Mouse (Mus musculus) limb, embryonic 14.5 days (tissue): ENCODE measurements around the gene A930018P22Rik. TPM values are rescaled to one million over a fixed set of nuclear protein-coding genes. Genes with fewer than 3 reads are reported as not detected.

ENCODE experiments used
- ATAC-seq: fragments of 200-750 bp; cut with Nextera tagmentation; 2 replicates; pipeline ENCODE4 v1.8.0; 2017; ENCODE audit warnings: low read depth, moderate number of reproducible peaks, moderate TSS enrichment; ENCODE audit not compliant: low FRiP score
- DNase-seq: peaks from one replicate; pipeline ENCODE4 v3.0.0-alpha.2; 2015; ENCODE audit warnings: low spot score
- H3K27ac ChIP-seq: fragments of 300-500 bp; sonication (generic); replicated peaks from 2 replicates; pipeline ENCODE4 v1.5.1; 2014; ENCODE audit warnings: low read depth, mild to moderate bottlenecking, low read length, moderate library complexity, mixed read lengths
- H3K27me3 ChIP-seq: fragments of 300-500 bp; sonication (generic); 2 replicates; pipeline ENCODE4 v1.6.1; 2014; ENCODE audit warnings: low read length, mixed read lengths; ENCODE audit not compliant: control insufficient read depth, insufficient read depth
- H3K36me3 ChIP-seq: fragments of 300-500 bp; sonication (generic); 2 replicates; pipeline ENCODE4 v1.6.1; 2014; ENCODE audit warnings: mild to moderate bottlenecking, low read length, moderate library complexity, mixed read lengths; ENCODE audit not compliant: control insufficient read depth, insufficient read depth
- H3K4me1 ChIP-seq: fragments of 300-500 bp; sonication (generic); 2 replicates; pipeline ENCODE4 v1.6.1; 2014; ENCODE audit warnings: antibody characterized with exemption, low read length, mixed read lengths; ENCODE audit not compliant: control insufficient read depth, insufficient read depth
- H3K4me2 ChIP-seq: fragments of 300-500 bp; sonication (generic); replicated peaks from 2 replicates; pipeline ENCODE4 v1.6.1; 2014; ENCODE audit warnings: low read depth, mild to moderate bottlenecking, low read length, moderate library complexity; ENCODE audit not compliant: severe bottlenecking
- H3K4me3 ChIP-seq: fragments of 300-500 bp; sonication (generic); replicated peaks from 2 replicates; pipeline ENCODE4 v1.5.1; 2014; ENCODE audit warnings: low read length
- H3K9ac ChIP-seq: fragments of 300-500 bp; sonication (generic); 2 replicates; pipeline ENCODE4 v1.6.1; 2014; ENCODE audit warnings: mild to moderate bottlenecking, low read depth, low read length, moderate library complexity; ENCODE audit not compliant: severe bottlenecking
- H3K9me3 ChIP-seq: fragments of 300-500 bp; sonication (generic); 2 replicates; pipeline ENCODE4 v1.6.1; 2016; ENCODE audit warnings: low read length; ENCODE audit not compliant: control insufficient read depth
- POLR2A ChIP-seq: fragments of 200-500 bp; IDR thresholded peaks from 2 replicates; pipeline ENCODE4 v1.8.0; 2012; ENCODE audit warnings: inconsistent platforms, mild to moderate bottlenecking, moderate library complexity, borderline replicate concordance; ENCODE audit not compliant: insufficient read depth, insufficient read length; ENCODE audit errors: extremely low read depth
- WGBS: fragments of 180-500 bp; shearing (Covaris S2); extraction: QIAGEN DNeasy Blood & Tissue Kit; methylation state at CpG from one replicate; pipeline ENCODE4 v1.1.7; 2014; 5-methylcytosine and 5-hydroxymethylcytosine counted together
- polyA plus RNA-seq, 2 experiments: library from polyadenylated mRNA; depleted of rRNA in 1 of 2; stranded (reverse) in 1 of 2; unstranded in 1 of 2; fragments of >200 nt; fragmentation: Nextera tagmentation in 1 of 2; extraction: Ambion mirVana in 1 of 2; gene quantifications; 2 replicates each; pipeline versions ENCODE4 v1.2.1 to v1.2.3; 2012 to 2014

The A930018P22Rik gene
- polyA plus RNA-seq, 2 experiments: 0.10 to 0.23 TPM

DNA sequence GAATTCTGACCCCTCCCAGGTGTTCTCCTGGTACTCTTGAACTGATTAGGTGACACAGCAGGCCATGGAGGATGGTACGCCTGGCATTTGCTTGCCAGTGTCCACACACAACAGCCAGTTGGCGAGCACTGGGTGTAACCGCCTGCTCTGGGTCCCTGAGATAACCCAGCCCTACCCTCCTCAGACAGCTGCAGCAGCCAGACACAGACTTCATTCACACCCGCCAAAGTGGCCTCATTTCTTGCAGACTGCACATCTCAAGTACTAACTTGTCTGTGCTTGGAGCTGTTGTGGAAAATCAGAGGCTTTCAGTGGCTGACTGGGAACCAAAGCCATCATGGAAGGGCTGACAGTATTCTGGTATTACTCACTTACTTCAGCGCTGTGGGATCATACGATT is 7.6 kb downstream of the A930018P22Rik start:
- H3K4me1 ChIP-seq: no peaks in the 10 kb centered on the region
- H3K4me3 ChIP-seq: no peak overlapping the region
- WGBS: 70% methylated on average over 6 of the region's 6 CpGs
- no peaks in the 10 kb centered on the region for H3K9me3 ChIP-seq
- no peaks in the 10 kb centered on the region for H3K36me3 ChIP-seq
- no peaks in the 10 kb centered on the region for H3K27me3 ChIP-seq
- DNase-seq (no peak), ATAC-seq (no peak)
- no peak for TF ChIP-seq POLR2A
- no peak overlapping the region for H3K9ac ChIP-seq
- no peak overlapping the region for H3K4me2 ChIP-seq
- no peak overlapping the region for H3K27ac ChIP-seq

GRCm38 (mm10) chr2:104130969-104131368 is 8.4 kb downstream of the A930018P22Rik start:
- Histone ChIP-seq H3K27me3 (no peaks in the 10 kb centered on the region), H3K9ac (no peak overlapping the region), H3K36me3 (no peaks in the 10 kb centered on the region), H3K27ac (no peak overlapping the region), H3K4me1 (no peaks in the 10 kb centered on the region), H3K4me3 (no peak overlapping the region), H3K4me2 (no peak overlapping the region), H3K9me3 (no peaks in the 10 kb centered on the region)
- WGBS: 58% methylated on average over 3 of the region's 3 CpGs
- no peak for TF ChIP-seq POLR2A
- ATAC-seq (no peak), DNase-seq (no peak)

GRCm38 (mm10) chr2:104132266-104132859 is 9.8 kb downstream of the A930018P22Rik start:
- H3K4me1 ChIP-seq: no peaks in the 10 kb centered on the region
- WGBS: 72% methylated on average over 7 of the region's 7 CpGs

GRCm38 (mm10) chr2:104133042-104133810 is 10.7 kb downstream of the A930018P22Rik start:
- no peaks in the 10 kb centered on the region for H3K36me3 ChIP-seq
- no peak for ATAC-seq
- no peak for DNase-seq
- H3K27me3 ChIP-seq: no peaks in the 10 kb centered on the region
- WGBS: 29% methylated on average over 11 of the region's 12 CpGs
- H3K4me3 ChIP-seq: no peak overlapping the region
- H3K4me1 ChIP-seq: no peaks in the 10 kb centered on the region
- H3K4me2 ChIP-seq: no peak overlapping the region
- H3K27ac ChIP-seq: no peak overlapping the region
- no peaks in the 10 kb centered on the region for H3K9me3 ChIP-seq
- TF ChIP-seq POLR2A: no peak
- H3K9ac ChIP-seq: no peak overlapping the region; the same call in 1 of the 2 replicates

More at GRCm38 (mm10) chr2:104132266-104132859, 9.8 kb downstream of the A930018P22Rik start:
- DNase-seq (no peak), ATAC-seq (no peak)
- no peaks in the 10 kb centered on the region for H3K27me3 ChIP-seq
- no peaks in the 10 kb centered on the region for H3K36me3 ChIP-seq
- no peak overlapping the region for H3K4me2 ChIP-seq
- no peaks in the 10 kb centered on the region for H3K9me3 ChIP-seq
- no peak overlapping the region for H3K9ac ChIP-seq
- TF ChIP-seq POLR2A: no peak
- H3K27ac ChIP-seq: no peak overlapping the region
- H3K4me3 ChIP-seq: no peak overlapping the region

GRCm38 (mm10) chr2:104134150-104135056 is 11.8 kb downstream of the A930018P22Rik start:
- ATAC-seq (no peak), DNase-seq (peak; percentile 81)
- Histone ChIP-seq H3K27me3 (no peaks in the 10 kb centered on the region), H3K27ac (no peak overlapping the region), H3K4me2 (no peak overlapping the region), H3K4me3 (no peak overlapping the region), H3K4me1 (no peaks in the 10 kb centered on the region), H3K9ac (no peak overlapping the region), H3K36me3 (no peaks in the 10 kb centered on the region), H3K9me3 (no peaks in the 10 kb centered on the region)
- 46% methylated on average over 8 of the region's 8 CpGs for WGBS
- no peak for TF ChIP-seq POLR2A
